Mouse (Mus musculus) granulocyte monocyte progenitor cell, adult 5-6 weeks (primary cell): ENCODE results near the gene Nudt5. TPM values are rescaled to one million over a fixed set of nuclear protein-coding genes. Genes with fewer than 3 reads are reported as not detected.

Experiments used
- ATAC-seq: replicated peaks from 2 replicates; pipeline ENCODE4 v1.8.0; 2016; ENCODE audit warnings: mild to moderate bottlenecking, moderate TSS enrichment, inconsistent platforms; ENCODE audit not compliant: poor library complexity, severe bottlenecking
- total RNA-seq, 2 experiments: library from RNA; stranded (forward) in 1 of 2; stranded (reverse) in 1 of 2; fragments of 200-712, 200-1000 nt in 1 of 2; fragments of >200 nt in 1 of 2; fragmentation: Nextera tagmentation in 1 of 2; gene quantifications; 2 replicates each; pipeline ENCODE4 v1.2.3; 2014 to 2017

Nudt5 gene
- total RNA-seq, 2 experiments from 2014 or later = 63.6 to 83.9 TPM

- no peak for ATAC-seq
Observed at GRCm38 (mm10) chr2:5851866-5852265, 7.0 kb downstream of the Nudt5 start.

DNA sequence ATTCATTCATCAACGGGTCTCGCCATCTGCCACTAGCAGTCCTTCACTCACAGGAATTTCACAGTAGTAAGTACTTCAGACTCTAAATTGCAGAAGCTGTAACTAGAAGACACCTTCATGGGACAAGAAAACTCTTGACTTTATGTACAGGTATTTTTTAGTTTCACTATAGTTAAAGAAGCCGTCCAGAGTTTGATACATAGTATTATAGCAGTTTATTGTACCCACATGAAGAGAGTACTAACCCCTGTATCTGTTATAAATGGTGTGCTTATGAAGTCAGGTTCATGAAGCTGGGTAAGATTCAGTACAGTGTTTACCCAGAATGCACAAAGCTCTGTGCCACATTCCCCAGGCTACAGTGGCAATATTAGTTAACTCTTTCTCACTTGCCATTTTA is 18.0 kb downstream of the Nudt5 start, which contains the start of gene Gm13199:
Gene Gm13199, minus strand, starts transcription at position 101 of the 400 bp plus-strand sequence.
- no peak for ATAC-seq

GRCm38 (mm10) chr2:5867681-5868080 is 22.9 kb downstream of the Nudt5 start:
- no peak for ATAC-seq

DNA sequence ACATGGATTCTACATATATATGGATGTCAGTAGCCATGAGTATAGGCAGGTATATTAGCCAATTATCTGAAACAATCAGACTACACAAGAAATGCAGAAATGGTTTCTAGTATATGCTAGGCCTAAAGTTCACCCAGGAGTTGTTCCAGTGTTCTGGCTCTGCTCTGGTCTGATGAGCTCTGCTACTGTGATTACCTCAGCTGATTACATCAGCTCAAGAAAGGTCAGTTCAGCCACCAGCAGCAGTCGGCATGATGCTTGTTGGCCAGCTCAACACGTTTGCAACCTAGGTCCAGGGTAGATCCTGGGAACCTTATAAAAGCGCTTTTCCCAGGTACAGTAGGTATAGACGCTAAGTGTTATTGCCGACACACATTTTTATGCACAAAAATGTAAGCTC is 24.9 kb downstream of the Nudt5 start:
- no peak for ATAC-seq

- no peak for ATAC-seq
Observed at GRCm38 (mm10) chr2:5877446-5877845, 32.6 kb downstream of the Nudt5 start.

- ATAC-seq = no peak
Observed at GRCm38 (mm10) chr2:5888865-5889264, 44.0 kb downstream of the Nudt5 start.

DNA sequence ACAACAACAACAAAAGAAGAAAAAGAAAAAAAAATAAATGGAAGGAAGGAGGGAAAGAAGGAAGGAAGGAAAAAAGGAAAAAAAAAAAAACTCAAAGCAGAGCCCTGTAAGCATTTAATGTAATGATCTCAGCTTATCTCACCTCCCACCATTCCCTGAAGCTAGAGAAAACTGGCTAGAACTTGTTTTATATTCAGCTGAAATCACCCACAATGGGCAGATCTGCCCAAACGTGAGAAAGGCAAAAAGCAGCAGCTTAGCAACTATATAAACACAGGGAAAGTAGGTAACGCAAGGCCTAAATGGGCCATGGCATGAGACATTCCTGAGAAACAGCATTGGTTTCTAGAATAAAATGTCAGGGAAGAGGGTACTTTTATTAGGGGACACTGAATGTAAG is 44.6 kb downstream of the Nudt5 start:
- ATAC-seq = no peak

DNA sequence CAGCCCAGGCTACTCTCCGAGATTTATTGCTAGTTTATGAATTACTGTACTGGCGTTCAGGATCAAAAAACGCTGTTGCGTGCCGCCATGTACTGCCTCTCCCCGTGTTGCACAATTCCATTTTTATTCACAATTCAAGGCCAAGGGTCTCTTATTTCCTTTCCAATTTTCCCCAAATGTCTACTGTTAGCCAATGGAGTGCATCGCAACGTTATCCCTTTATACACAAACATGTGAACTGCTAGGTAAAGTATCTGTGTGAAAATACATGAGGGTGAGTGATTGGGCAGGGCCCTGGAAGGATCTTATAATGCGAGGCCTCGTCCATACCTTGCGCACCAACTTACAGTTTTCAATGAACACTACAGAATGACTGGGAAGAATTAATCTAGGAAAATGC is 49.5 kb downstream of the Nudt5 start:
- no peak for ATAC-seq

DNA sequence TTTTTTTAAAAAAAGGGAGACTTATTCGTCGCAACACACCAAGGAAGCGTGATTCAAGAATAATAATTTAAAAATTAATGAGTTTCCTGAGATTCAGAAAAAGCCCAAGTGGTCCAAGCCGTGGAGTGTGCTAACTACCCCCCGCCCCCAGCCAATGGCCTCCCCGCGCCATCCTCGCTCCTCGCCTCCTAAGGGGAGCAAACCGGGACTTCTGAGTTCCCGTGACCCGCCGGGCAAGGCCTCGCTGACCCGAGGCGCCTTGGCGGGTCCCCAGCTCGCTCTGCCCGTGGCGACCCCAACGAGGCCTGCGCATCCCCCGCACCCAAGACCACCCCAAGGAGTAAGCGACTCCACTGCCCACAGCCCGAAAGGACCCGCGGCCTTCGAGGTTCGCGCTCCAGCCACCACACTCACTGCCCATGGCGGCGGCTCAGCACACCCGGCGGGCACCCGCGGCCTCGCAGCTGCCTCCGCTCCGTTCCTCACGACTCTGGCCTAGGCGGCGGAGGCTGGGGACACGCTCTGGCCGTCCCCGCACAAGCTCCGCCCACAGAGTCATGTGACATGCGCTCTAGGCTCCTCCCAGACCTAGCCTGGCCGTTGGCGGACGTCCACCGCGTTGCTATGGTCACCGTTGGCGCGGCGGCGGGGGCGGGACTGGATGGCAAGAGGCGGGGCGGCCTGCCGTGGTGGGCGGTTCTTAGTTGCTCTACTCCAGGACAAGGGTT is 50.2 kb downstream of the Nudt5 start, which contains the start of gene Sec61a2:
Gene Sec61a2, minus strand, starts transcription at position 590 of the 728 bp plus-strand sequence.
- ATAC-seq = peak; percentile 98

GRCm38 (mm10) chr2:5900145-5900544 is 55.3 kb downstream of the Nudt5 start:
- ATAC-seq = peak; percentile 61

DNA sequence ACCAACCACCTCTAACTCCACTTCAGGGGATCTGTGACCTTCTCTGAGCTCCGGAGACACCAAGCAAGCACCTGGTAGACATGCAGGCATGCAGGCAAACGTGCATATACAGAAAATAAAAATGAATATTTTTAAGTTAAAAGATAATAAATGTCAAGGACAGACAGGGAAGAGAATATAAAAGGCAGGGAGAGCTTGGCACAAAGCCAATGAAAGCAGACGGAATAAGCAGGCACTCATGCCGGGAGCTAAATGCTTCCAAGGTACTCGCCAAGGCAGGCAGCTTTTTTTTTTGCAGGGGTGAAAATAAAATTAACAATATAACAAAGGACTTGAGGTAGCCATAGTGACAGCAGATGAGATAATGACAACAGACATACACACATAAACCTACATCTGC is 61.3 kb downstream of the Nudt5 start:
- no peak for ATAC-seq

DNA sequence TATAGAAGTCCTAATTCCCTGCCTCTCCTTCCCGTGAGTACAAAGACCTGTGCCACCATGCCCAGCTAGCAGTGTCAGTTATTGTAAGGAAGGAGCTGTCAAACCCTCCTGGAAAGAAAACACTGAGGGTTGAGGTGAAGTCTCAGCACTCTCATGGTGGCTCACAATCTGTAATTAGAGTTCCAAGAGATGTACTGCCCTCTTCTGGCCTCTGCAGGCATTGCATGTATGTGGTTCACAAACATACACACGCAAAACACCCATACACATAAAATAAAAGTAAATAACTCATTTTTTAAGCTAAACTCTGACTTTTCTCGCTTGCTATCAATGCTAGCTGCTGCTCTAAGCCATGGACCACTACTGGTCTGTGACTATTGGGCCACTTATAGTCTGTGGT is 61.8 kb downstream of the Nudt5 start:
- ATAC-seq = peak; percentile 76

DNA sequence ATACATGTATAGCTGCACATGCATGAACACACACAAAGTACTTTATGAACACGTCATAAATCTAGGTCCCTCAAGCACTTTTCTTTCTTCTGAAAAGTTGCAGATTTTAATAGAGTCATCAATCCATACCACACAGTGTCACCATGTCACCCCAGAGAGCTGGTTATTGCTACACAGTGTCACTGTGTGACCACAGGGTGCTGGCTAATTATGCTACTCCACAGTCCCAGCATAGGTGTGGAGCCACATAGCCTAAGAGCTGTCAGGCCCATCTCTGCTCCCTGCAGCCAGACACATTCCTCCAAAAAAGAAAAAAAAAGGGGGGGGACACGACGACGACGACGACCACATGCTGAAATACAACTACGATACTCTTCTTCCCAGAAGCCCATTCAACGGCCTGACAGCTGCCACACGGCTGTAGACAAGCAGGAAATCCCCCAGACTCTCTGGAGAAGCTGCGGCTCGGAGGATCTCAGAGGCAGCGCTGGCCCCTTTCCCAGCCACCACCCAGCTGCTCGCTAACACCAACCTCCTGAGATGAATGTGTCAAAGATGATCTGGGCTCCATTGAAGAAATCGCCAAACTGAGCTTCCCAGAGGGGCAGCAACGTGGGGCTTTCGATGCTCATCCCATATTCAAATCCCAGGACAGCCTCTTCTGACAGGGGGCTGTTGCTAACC is 66.6 kb downstream of the Nudt5 start:
- no peak; the same call in 1 of the 2 replicates for ATAC-seq

Other genes starting within 250 kb of the Nudt5 start
- 1.8 and 4.5 TPM in 2 replicates for gene Camk1d, start 130.5 kb upstream of the Nudt5 start, total RNA-seq (2014; fragmentation: Nextera tagmentation)
- gene Camk1d, start 130.5 kb upstream of the Nudt5 start, total RNA-seq (2017) = 0.26 and 0.78 TPM in 2 replicates
- 113 and 134 TPM in 2 replicates for gene Cdc123, start 145 bp downstream of the Nudt5 start, total RNA-seq (2014; fragmentation: Nextera tagmentation)
- 108 and 112 TPM in 2 replicates for gene Cdc123, start 145 bp downstream of the Nudt5 start, total RNA-seq (2017)
- gene Gm13199, start 17.9 kb downstream of the Nudt5 start, total RNA-seq (2014; fragmentation: Nextera tagmentation) = 7.8 TPM in 1 of 2 replicates, not detected in the other
- not detected in 2 replicates for gene Gm13199, start 17.9 kb downstream of the Nudt5 start, total RNA-seq (2017)
- gene Sec61a2, start 50.4 kb downstream of the Nudt5 start, total RNA-seq (2014; fragmentation: Nextera tagmentation) = 31.8 and 34.3 TPM in 2 replicates
- gene Sec61a2, start 50.4 kb downstream of the Nudt5 start, total RNA-seq (2017) = 7.4 and 16.8 TPM in 2 replicates
- 0.45 and 3.7 TPM in 2 replicates for gene Dhtkd1, start 97.8 kb downstream of the Nudt5 start, total RNA-seq (2014; fragmentation: Nextera tagmentation)
- 0.10 and 0.17 TPM in 2 replicates for gene Dhtkd1, start 97.8 kb downstream of the Nudt5 start, total RNA-seq (2017)
- gene Upf2, start 106.5 kb downstream of the Nudt5 start, total RNA-seq (2014; fragmentation: Nextera tagmentation) = 23.5 and 26.8 TPM in 2 replicates
- 32.9 and 36.1 TPM in 2 replicates for gene Upf2, start 106.5 kb downstream of the Nudt5 start, total RNA-seq (2017)